ENCODE assay signal across 4 mouse cellular contexts in genomic region chr8:110856073-110856472, GRCm38 (mm10). TPM values are rescaled to one million over a fixed set of nuclear protein-coding genes. Genes with fewer than 3 reads are reported as not detected.
"Had no signal": no experiment of that assay in that cellular context is flagged by ENCODE, and none has a peak within 500 bp of the region (broad histone marks: within the 10 kb centered on the region; RNA-seq: fewer than 3 reads in every experiment).

No protein-coding gene starts in this region.

RNA-seq across cellular contexts. Expression of gene Il34, which starts 50.3 kb away (rescaled TPM):
- total RNA-seq: common myeloid progenitor, adult 5-6 weeks; granulocyte monocyte progenitor cell, adult 5-6 weeks had no signal
- polyA plus RNA-seq: erythroblast, embryonic 14.5 days; heart, embryonic 10.5 days had no signal
